Mouse (Mus musculus): ENCODE results near the gene Nfatc4. TPM values are rescaled to one million over a fixed set of nuclear protein-coding genes. Genes with fewer than 3 reads are reported as not detected.

The Nfatc4 gene
- total and polyA plus RNA-seq, 2 experiments from 2014 or later = 6.8 to 21.9 TPM

DNA sequence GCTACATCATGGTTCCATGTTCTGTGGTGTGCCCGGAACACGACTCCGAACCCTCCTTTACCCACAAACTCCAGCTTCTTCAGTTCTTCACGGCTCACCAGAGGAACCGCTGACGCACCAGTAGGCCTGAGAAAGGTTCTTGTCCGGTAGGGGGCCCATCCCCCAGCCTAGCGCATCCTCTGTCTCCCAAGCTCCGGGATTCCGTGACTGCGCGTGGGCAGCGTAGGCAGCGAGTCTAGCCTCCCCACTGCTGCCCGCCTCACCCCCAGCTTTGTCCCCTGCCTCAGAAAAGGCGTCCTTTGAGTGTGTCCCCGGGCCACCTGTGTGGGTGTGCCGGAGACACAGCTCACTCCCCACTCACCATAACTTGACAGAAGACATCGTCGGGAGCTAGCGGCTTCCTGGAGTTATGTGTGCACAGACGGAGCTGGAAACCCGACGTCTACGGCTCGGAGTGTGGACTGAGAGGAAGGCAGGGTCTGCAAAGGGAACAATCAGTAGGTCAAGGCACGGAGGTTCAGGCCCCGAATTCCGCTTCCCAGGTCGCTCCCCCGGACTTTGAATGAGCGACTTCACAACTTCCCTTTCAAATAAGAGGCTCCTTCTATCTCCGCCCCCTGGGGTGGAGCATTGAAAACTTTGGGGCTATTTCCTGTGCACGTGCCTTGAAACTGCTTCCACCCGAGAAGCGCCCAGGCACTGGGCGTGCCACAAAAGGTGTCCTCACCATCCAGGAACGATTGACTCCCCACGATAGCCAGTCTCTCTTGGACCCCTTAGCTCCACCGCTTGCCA is 34.5 kb upstream of the Nfatc4 start, which contains the start of gene Ripk3:
TSS of gene Ripk3 (minus strand) at position 610 of the 795 bp plus-strand sequence.
- Histone ChIP-seq H3K4me2 (ENCODE audit: low read depth, low read length) (peak within 1 kb of the TSS; percentile 46), H3K36me3 (ENCODE audit: insufficient read depth, low read length) (no peaks in the 10 kb centered on the region), H3K9ac (replicated peaks; ENCODE audit: low read length) (no peak within 1 kb of the TSS), H3K27ac (no peak within 1 kb of the TSS), H3K9me3 (ENCODE audit: low read length) (no peaks in the 10 kb centered on the region), H3K4me3 (ENCODE audit: low read length) (peak within 1 kb of the TSS; percentile 23), H3K27me3 (ENCODE audit: insufficient read depth, low read length) (peaks cover 53% of the 10 kb centered on the region), H3K4me1 (ENCODE audit: insufficient read depth, low read length) (peaks cover 2% of the 10 kb centered on the region; the same call in 1 of the 2 replicates)
- no peak for TF ChIP-seq CTCF (IDR thresholded peaks at IDR 0.05; ENCODE audit: low read depth)
- ATAC-seq = peak; percentile 49; the same call in 1 of the 2 replicates
- DNase-seq (ENCODE audit: low spot score) = no peak
- whole genome bisulfite sequencing = 6% methylated on average over 40 of the region's 40 CpGs

DNA sequence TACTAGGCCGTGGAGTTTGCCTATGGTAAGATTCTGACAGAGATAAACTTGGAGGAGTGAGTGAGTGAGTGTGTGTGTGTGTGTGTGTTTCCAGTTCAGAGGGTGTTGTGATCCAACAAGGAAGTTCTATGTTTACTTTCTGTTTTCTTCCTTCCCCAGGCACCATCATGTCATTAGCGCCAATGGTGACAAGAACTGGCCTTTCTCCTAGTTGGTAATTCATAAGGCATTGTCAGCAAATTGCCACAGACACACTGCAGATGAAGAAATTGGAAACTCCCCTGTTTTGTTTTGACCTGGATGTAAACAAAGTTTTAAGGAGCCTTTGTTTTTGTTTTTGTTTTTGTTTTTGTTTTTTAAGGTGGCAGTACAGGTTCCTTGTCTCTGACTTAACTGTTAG is 29.5 kb upstream of the Nfatc4 start:
- Histone ChIP-seq H3K27me3 (ENCODE audit: insufficient read depth, low read length) (peaks cover 13% of the 10 kb centered on the region), H3K9ac (replicated peaks; ENCODE audit: low read length) (no peak overlapping the region), H3K9me3 (ENCODE audit: low read length) (no peaks in the 10 kb centered on the region), H3K36me3 (ENCODE audit: insufficient read depth, low read length) (no peaks in the 10 kb centered on the region), H3K4me1 (ENCODE audit: insufficient read depth, low read length) (no peaks in the 10 kb centered on the region; the same call in 1 of the 2 replicates), H3K27ac (no peak overlapping the region), H3K4me3 (ENCODE audit: low read length) (no peak overlapping the region), H3K4me2 (ENCODE audit: low read depth, low read length) (no peak overlapping the region)
- no peak for DNase-seq (ENCODE audit: low spot score)
- 73% methylated on average over 2 of the region's 2 CpGs for WGBS
- TF ChIP-seq CTCF (IDR thresholded peaks at IDR 0.05; ENCODE audit: low read depth) = no peak
- no peak for ATAC-seq

DNA sequence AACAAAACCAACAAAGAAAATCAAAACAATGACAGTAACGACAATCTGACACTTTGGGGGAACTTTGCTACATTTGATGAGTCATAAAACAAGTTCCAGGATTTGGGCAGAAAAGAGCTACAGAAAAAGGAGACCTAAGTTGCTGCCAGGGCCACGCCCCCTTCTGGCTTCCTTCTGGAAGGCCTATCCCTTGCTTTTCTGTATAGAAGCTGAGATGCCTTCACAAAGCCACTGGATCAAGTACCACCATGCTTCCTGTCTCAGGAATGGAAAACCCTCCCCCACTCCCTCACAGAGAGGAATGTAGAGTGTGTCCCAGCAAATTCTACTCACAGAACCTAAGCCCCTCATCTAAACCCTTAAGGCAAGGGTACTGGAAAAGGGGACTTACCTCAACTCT is 29.0 kb upstream of the Nfatc4 start:
- Histone ChIP-seq H3K9ac (replicated peaks; ENCODE audit: low read length) (no peak overlapping the region), H3K9me3 (ENCODE audit: low read length) (no peaks in the 10 kb centered on the region), H3K27me3 (ENCODE audit: insufficient read depth, low read length) (peaks cover 8% of the 10 kb centered on the region; the same call in 1 of the 2 replicates), H3K4me3 (ENCODE audit: low read length) (no peak overlapping the region), H3K36me3 (ENCODE audit: insufficient read depth, low read length) (no peaks in the 10 kb centered on the region), H3K4me1 (ENCODE audit: insufficient read depth, low read length) (no peaks in the 10 kb centered on the region), H3K4me2 (ENCODE audit: low read depth, low read length) (no peak overlapping the region), H3K27ac (no peak overlapping the region)
- no peak for TF ChIP-seq CTCF (IDR thresholded peaks at IDR 0.05; ENCODE audit: low read depth)
- WGBS = 69% methylated on average over 2 of the region's 2 CpGs
- ATAC-seq (no peak), DNase-seq (ENCODE audit: low spot score) (no peak)

DNA sequence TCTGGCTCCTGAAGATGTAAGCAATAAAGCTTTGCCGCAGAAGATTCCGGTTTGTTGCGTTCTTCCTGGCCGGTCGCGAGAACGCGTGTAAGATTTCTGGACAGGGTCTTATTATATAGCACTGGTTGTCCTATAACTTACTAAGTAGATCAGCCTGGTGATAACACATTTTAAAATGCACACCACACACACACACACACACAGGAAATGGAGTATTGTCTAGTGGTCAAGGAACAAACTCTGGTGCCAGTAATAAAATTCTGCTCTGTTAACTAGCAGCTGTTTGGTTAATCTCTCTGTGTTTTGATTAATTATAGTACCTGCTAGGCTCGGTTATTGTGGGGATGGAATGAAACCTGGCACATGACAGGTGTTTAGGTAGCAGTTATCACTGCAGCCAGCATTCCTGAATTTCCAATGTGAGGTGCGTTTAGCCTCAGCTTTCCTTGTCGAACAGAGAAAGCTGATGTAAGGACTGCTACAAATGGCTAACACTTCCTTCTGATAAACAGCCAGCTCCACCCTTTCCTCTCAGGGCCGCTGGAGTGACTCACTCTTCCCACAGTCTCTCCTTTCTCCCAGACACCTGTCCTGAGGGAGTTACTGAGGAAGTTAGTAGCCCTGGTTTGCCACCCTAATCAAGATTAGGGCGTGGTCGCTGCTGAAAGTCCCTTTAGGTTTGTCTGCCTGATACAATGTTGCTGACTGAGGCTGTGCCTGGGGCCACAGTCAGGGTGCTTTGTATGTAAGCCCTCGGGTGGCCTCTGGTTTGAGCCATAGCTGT is 27.4 kb upstream of the Nfatc4 start:
- Histone ChIP-seq H3K4me1 (ENCODE audit: insufficient read depth, low read length) (no peaks in the 10 kb centered on the region), H3K4me2 (ENCODE audit: low read depth, low read length) (no peak overlapping the region), H3K36me3 (ENCODE audit: insufficient read depth, low read length) (no peaks in the 10 kb centered on the region), H3K4me3 (ENCODE audit: low read length) (no peak overlapping the region), H3K9ac (replicated peaks; ENCODE audit: low read length) (no peak overlapping the region), H3K27ac (no peak overlapping the region), H3K9me3 (ENCODE audit: low read length) (no peaks in the 10 kb centered on the region), H3K27me3 (ENCODE audit: insufficient read depth, low read length) (no peaks in the 10 kb centered on the region)
- no peak for TF ChIP-seq CTCF (IDR thresholded peaks at IDR 0.05; ENCODE audit: low read depth)
- ATAC-seq (no peak), DNase-seq (ENCODE audit: low spot score) (no peak)
- 85% methylated on average over 15 of the region's 15 CpGs for WGBS

DNA sequence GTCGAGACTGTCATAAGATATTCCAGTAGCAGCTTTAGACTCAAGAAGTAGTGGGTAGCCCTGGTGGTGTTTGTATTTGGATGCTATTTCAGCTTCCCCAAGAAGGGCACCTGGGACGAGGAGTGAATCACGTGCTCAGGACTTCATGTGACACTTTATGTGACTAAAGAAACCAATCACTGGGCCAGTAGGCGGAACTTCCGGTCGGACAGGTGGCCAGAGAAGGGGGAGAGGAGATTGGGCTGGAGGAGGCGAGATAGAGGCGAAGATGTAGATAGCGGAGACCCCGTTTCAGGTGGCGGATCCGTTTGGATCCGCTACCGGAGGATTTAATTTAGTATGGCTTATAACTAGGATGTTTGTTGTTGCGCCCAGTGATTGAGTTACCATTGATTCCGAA is 8.1 kb upstream of the Nfatc4 start:
- H3K4me2 ChIP-seq (ENCODE audit: low read depth, low read length) = peak overlapping the region; percentile 66
- DNase-seq (ENCODE audit: low spot score) = peak; percentile 87
- WGBS = 23% methylated on average over 16 of the region's 16 CpGs
- H3K9me3 ChIP-seq (ENCODE audit: low read length) = no peaks in the 10 kb centered on the region
- H3K27ac ChIP-seq = peak overlapping the region; percentile 4; the same call in 1 of the 2 replicates
- no peaks in the 10 kb centered on the region for H3K36me3 ChIP-seq (ENCODE audit: insufficient read depth, low read length)
- H3K27me3 ChIP-seq (ENCODE audit: insufficient read depth, low read length) = no peaks in the 10 kb centered on the region
- peak overlapping the region; percentile 38 for H3K4me3 ChIP-seq (ENCODE audit: low read length)
- H3K4me1 ChIP-seq (ENCODE audit: insufficient read depth, low read length) = peaks cover 4% of the 10 kb centered on the region; the same call in 1 of the 2 replicates
- peak; percentile 90 for ATAC-seq
- TF ChIP-seq CTCF (IDR thresholded peaks at IDR 0.05; ENCODE audit: low read depth) = no peak
- peak overlapping the region; percentile 43 for H3K9ac ChIP-seq (replicated peaks; ENCODE audit: low read length)

DNA sequence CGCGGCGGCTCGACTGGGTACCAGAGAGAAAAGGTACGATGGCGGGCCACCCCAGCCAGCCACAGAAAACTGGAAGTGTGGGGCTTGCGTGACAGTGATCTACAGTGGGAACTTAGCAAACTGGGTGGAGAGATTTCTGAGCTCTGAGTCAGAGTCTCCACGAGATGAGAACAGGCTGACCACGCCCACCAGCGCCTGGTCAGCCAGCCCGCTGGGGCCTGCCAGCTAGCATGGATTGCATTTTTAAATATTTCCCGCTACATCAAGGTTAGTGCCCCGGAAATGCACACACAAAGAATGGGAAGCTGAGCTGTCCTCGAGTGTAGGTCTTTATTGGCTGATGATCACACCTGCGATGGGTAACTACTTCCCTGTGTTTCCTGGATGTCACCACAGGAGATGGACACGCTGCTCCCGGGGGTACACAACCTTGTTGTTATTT is 7.6 kb upstream of the Nfatc4 start:
- Histone ChIP-seq H3K4me1 (ENCODE audit: insufficient read depth, low read length) (peaks cover 4% of the 10 kb centered on the region; the same call in 1 of the 2 replicates), H3K4me3 (ENCODE audit: low read length) (peak overlapping the region; percentile 38), H3K4me2 (ENCODE audit: low read depth, low read length) (peak overlapping the region; percentile 66), H3K36me3 (ENCODE audit: insufficient read depth, low read length) (no peaks in the 10 kb centered on the region), H3K27me3 (ENCODE audit: insufficient read depth, low read length) (no peaks in the 10 kb centered on the region), H3K9ac (replicated peaks; ENCODE audit: low read length) (peak overlapping the region; percentile 43), H3K9me3 (ENCODE audit: low read length) (no peaks in the 10 kb centered on the region), H3K27ac (peak overlapping the region; percentile 4; the same call in 1 of the 2 replicates)
- no peak for TF ChIP-seq CTCF (IDR thresholded peaks at IDR 0.05; ENCODE audit: low read depth)
- peak; percentile 70 for DNase-seq (ENCODE audit: low spot score)
- peak; percentile 83 for ATAC-seq
- 27% methylated on average over 17 of the region's 17 CpGs for WGBS

Measured in hindbrain, postnatal 0 days (tissue).